Mouse (Mus musculus) cerebellum, postnatal 10 days (tissue): ENCODE results near the gene Col4a3.

Source experiments
- DNase-seq, 2 experiments: peaks; one replicate each; pipeline ENCODE4 v3.0.0; 2021; ENCODE audit warnings: mixed read lengths in 2 of 2

Gene Col4a3

GRCm38 (mm10) chr1:82686866-82687265 lies 100.1 kb downstream of the Col4a3 start:
- no peak for DNase-seq

- no peak for DNase-seq
Observed at GRCm38 (mm10) chr1:82687931-82688330, 101.2 kb downstream of the Col4a3 start.

- DNase-seq = no peak
Observed at GRCm38 (mm10) chr1:82695915-82696314, 109.2 kb downstream of the Col4a3 start.

- DNase-seq = no peak
Observed at GRCm38 (mm10) chr1:82717816-82718512, 131.2 kb downstream of the Col4a3 start.

- DNase-seq = peak; percentile 95 to 96
Observed at GRCm38 (mm10) chr1:82724339-82725025, 137.8 kb downstream of the Col4a3 start, which contains the start of gene Mff. TSS of gene Mff (plus strand) at chr1:82724890.

GRCm38 (mm10) chr1:82725026-82725874 lies 138.5 kb downstream of the Col4a3 start:
- DNase-seq = peak in 1 of 2 experiments; percentile 23

- DNase-seq = no peak
Observed at GRCm38 (mm10) chr1:82725875-82726185, 139.1 kb downstream of the Col4a3 start.

- DNase-seq = no peak
Observed at GRCm38 (mm10) chr1:82726482-82726881, 139.8 kb downstream of the Col4a3 start.

GRCm38 (mm10) chr1:82733357-82733756 lies 146.6 kb downstream of the Col4a3 start:
- DNase-seq = no peak

- DNase-seq = no peak
Observed at GRCm38 (mm10) chr1:82738066-82738465, 151.3 kb downstream of the Col4a3 start.

GRCm38 (mm10) chr1:82741539-82741938 lies 154.8 kb downstream of the Col4a3 start:
- no peak for DNase-seq

GRCm38 (mm10) chr1:82743962-82744361 lies 157.2 kb downstream of the Col4a3 start:
- no peak for DNase-seq

GRCm38 (mm10) chr1:82746408-82746807 lies 159.7 kb downstream of the Col4a3 start:
- DNase-seq = no peak

- no peak for DNase-seq
Observed at GRCm38 (mm10) chr1:82747714-82748452, 161.2 kb downstream of the Col4a3 start.

GRCm38 (mm10) chr1:82759520-82759919 lies 172.8 kb downstream of the Col4a3 start:
- DNase-seq = no peak

- DNase-seq = no peak
Observed at GRCm38 (mm10) chr1:82761454-82762169, 174.9 kb downstream of the Col4a3 start.

GRCm38 (mm10) chr1:82762274-82762673 lies 175.6 kb downstream of the Col4a3 start:
- no peak for DNase-seq

GRCm38 (mm10) chr1:82766227-82766626 lies 179.5 kb downstream of the Col4a3 start:
- DNase-seq = no peak

GRCm38 (mm10) chr1:82766641-82767040 lies 179.9 kb downstream of the Col4a3 start:
- DNase-seq = no peak

GRCm38 (mm10) chr1:82768269-82768668 lies 181.5 kb downstream of the Col4a3 start, which contains the start of gene Tm4sf20:
TSS of gene Tm4sf20 (minus strand) at chr1:82768461.
- DNase-seq = no peak

- DNase-seq = no peak
Observed at GRCm38 (mm10) chr1:82771022-82771586, 184.4 kb downstream of the Col4a3 start, which contains the start of gene Gm47791. TSS of gene Gm47791 (minus strand) at chr1:82771243.
